Mouse (Mus musculus) G1E (cell line): ENCODE measurements around the gene Med7. TPM values are rescaled to one million over a fixed set of nuclear protein-coding genes. Genes with fewer than 3 reads are reported as not detected.

ENCODE experiments used
- ATAC-seq: 2 replicates; pipeline ENCODE4 v1.8.0; 2016; ENCODE audit warnings: mild to moderate bottlenecking; ENCODE audit not compliant: insufficient number of reproducible peaks, poor library complexity, low FRiP score, severe bottlenecking; ENCODE audit errors: extremely low read depth
- DNase-seq: peaks from one replicate; pipeline ENCODE4 v3.0.0; 2012; ENCODE audit warnings: low spot score
- H3K27me3 ChIP-seq: 2 replicates; pipeline ENCODE4 v1.6.1; 2012; ENCODE audit warnings: mild to moderate bottlenecking, low read length, inconsistent platforms; ENCODE audit not compliant: insufficient read depth
- H3K36me3 ChIP-seq: replicated peaks from 2 replicates; pipeline ENCODE3; 2012; ENCODE audit warnings: mild to moderate bottlenecking, inconsistent platforms
- H3K4me1 ChIP-seq: 2 replicates; pipeline ENCODE4 v1.6.1; 2012; ENCODE audit warnings: low read depth, low read length, inconsistent platforms, mixed read lengths; ENCODE audit not compliant: insufficient read depth
- H3K4me3 ChIP-seq: 2 replicates; pipeline ENCODE4 v1.5.1; 2012; ENCODE audit warnings: low read depth, mild to moderate bottlenecking, inconsistent platforms, low read length, moderate library complexity, mixed read lengths
- H3K9me3 ChIP-seq: replicated peaks from 2 replicates; pipeline ENCODE4 v1.6.1; 2012; ENCODE audit warnings: inconsistent platforms
- CTCF ChIP-seq: IDR thresholded peaks from 2 replicates; pipeline ENCODE4 v1.5.1; 2012; ENCODE audit warnings: low read depth, low read length, inconsistent platforms, mixed read lengths
- GATA1 ChIP-seq: IDR thresholded peaks from 2 replicates; pipeline ENCODE4 v1.6.1; 2012; ENCODE audit warnings: borderline replicate concordance, low read length, inconsistent platforms, mixed read lengths
- GATA2 ChIP-seq: IDR thresholded peaks from 2 replicates; pipeline ENCODE4 v1.6.1; 2012; ENCODE audit warnings: low read depth, low read length, inconsistent platforms, borderline replicate concordance
- POLR2AphosphoS5 ChIP-seq: IDR thresholded peaks from 2 replicates; pipeline ENCODE4 v1.6.1; 2012; ENCODE audit warnings: low read depth, low read length, inconsistent platforms; ENCODE audit not compliant: insufficient replicate concordance
- TAL1 ChIP-seq: conservative IDR thresholded peaks from 2 replicates; pipeline ENCODE4 v1.6.1; 2012; ENCODE audit warnings: low read depth, low read length, inconsistent platforms, mixed read lengths
- polyA plus RNA-seq: library from polyadenylated mRNA; stranded (reverse); fragments of >175 nt; gene quantifications from 2 replicates; pipeline ENCODE4 v1.2.3, GENCODE M21; 2012
- total RNA-seq, 2 experiments: library from RNA; stranded (forward) in 1 of 2; stranded (reverse) in 1 of 2; fragments of 200-1000 nt in 1 of 2; fragments of >200 nt in 1 of 2; fragmentation: Nextera tagmentation in 1 of 2; gene quantifications; 2 replicates each; pipeline ENCODE4 v1.2.3; 2014 to 2017

The Med7 gene
- total RNA-seq (2014; fragmentation: Nextera tagmentation), result 133 and 154 TPM in 2 replicates
- 77.8 and 103 TPM in 2 replicates for total RNA-seq (2017)
- polyA plus RNA-seq, result 275 and 326 TPM in 2 replicates

DNA sequence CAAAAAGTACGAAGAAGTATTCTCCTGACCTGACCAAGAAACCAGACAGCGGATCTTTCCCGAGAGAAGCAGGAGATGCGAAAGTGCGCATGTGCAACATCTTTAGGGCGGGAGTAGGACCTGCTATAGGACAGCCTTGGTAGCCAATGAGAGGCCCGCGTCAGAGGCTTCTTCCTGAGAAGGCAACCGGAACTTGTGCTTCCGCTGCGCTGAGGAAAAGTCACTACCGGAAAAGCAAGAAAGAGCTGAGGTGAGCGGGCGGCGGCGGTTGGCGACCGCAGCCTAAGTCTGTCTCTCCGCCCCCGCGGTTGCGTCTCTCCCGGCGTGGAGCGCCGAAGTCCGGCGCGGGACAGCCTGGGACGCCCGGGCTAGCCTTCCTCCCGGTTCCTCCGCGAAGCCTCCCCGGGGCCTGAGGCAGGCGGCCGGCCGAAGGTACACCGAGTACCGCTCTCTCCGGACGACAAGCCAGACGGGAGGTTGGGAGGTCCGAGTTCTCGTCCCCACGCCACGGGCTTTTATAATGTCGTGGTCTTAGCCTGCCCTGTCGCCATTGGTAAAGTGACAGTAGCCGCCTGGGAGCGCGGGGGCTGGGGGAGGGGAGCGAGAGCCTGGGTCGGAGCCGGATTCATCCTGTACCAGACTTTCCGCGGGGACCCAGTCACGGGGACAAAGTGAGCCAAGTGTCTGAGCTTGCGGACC, at the start of gene Med7:
TSS of gene Med7 (plus strand) at position 166 of the 699 bp plus-strand sequence.
- H3K4me1 ChIP-seq, result peaks cover 39% of the 10 kb centered on the region
- H3K36me3 ChIP-seq, result peaks cover 21% of the 10 kb centered on the region
- DNase-seq (peak; percentile 92), ATAC-seq (peak; percentile 81)
- TF ChIP-seq POLR2AphosphoS5 (no peak), GATA1 (no peak), TAL1 (no peak), GATA2 (no peak), CTCF (no peak)
- H3K4me3 ChIP-seq, result peak within 1 kb of the TSS; percentile 94
- H3K9me3 ChIP-seq, result no peaks in the 10 kb centered on the region
- H3K27me3 ChIP-seq, result no peaks in the 10 kb centered on the region

DNA sequence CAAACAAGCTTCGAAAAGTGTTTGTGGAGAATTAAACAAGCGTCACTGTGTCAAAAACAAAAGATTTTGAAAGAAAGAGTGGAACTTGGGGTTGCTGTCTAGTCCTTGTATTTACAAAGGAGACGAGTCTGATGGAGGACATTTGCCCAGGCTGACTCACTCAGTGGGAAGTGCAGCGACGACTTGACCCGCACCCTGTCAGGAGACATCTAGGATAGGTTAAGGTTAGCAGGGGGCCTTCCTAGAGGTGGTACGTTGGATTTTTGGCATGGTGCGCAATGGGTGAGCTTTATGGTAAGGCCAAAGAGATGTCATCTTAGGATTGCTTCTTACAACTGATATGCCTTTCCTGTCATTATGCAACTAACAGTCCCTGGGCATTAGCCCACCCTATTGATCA, 49.7 kb upstream of the Med7 start:
- DNase-seq (no peak), ATAC-seq (no peak)
- no peaks in the 10 kb centered on the region; the same call in none of the 2 replicates for H3K27me3 ChIP-seq
- no peaks in the 10 kb centered on the region for H3K4me1 ChIP-seq
- TF ChIP-seq POLR2AphosphoS5 (no peak), CTCF (no peak), GATA2 (no peak), TAL1 (no peak), GATA1 (no peak)
- H3K9me3 ChIP-seq, result no peaks in the 10 kb centered on the region
- no peaks in the 10 kb centered on the region for H3K36me3 ChIP-seq
- H3K4me3 ChIP-seq, result no peak overlapping the region

DNA sequence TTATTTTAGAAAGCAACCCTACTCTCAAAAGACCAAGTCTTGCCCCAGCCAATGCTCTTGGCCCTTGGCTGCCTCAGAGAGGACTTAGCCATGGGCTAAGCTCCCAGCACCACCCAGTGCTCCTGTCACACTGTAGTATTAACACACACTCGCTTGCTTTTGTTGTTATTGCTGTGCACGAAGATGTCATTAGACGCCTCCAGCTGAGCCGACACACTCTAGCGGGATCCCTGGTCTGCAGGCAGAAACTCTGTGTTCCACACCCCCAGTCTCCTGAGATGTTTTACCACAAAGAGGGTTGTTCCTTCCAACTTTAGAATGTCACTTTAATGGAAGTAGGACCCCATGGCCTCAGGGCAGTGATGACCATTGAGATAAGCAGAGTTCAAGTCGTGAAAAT, 48.3 kb upstream of the Med7 start:
- DNase-seq (no peak), ATAC-seq (no peak)
- no peak for TF ChIP-seq TAL1
- no peak for TF ChIP-seq POLR2AphosphoS5
- TF ChIP-seq GATA2, result no peak
- no peak for TF ChIP-seq CTCF
- TF ChIP-seq GATA1, result no peak
- H3K27me3 ChIP-seq, result no peaks in the 10 kb centered on the region; the same call in none of the 2 replicates
- H3K36me3 ChIP-seq, result no peaks in the 10 kb centered on the region
- H3K4me1 ChIP-seq, result no peaks in the 10 kb centered on the region
- no peaks in the 10 kb centered on the region for H3K9me3 ChIP-seq
- no peak overlapping the region for H3K4me3 ChIP-seq

DNA sequence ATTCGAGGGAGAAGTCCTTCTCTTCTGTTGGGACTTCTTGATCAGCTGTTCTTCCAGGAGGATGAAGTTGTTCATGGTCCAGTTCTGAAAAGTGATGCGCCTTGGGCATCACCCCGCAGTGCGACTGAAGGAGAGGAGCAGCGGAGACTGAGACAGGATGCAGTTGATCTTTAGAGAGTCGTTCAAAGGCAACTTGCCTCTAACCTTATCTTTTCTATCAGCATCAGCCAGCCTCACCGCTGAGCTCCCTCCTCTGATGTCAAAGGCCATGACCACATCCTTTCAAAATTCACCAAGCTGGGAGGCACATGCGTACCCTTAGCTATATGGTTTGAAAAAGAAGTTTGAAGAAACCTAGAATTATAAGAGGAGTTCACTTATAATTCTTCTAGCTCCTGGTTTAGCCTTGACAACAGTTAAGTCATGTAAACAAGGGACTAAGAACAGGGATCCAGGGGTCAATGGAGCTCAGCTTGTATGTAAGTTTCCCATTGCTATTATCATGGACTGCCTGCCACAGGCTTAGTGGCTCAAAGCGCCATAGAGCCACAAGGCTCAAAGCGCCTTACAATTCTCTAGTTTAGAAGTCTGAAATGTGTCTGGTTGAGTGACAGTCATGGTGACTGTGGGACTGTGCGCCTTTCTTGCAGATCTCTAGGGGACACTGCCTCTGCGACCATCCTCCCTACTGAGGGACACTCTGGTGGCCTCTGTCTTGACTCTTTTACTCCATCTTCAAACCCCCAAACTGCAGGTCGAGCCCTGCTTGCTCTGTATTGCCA, 47.2 kb upstream of the Med7 start, which contains the start of gene Itk:
TSS of gene Itk (minus strand) at position 180 of the 782 bp plus-strand sequence.
- Histone ChIP-seq H3K36me3 (no peaks in the 10 kb centered on the region), H3K9me3 (no peaks in the 10 kb centered on the region), H3K4me1 (no peaks in the 10 kb centered on the region), H3K4me3 (no peak within 1 kb of the TSS), H3K27me3 (no peaks in the 10 kb centered on the region; the same call in none of the 2 replicates)
- TF ChIP-seq CTCF, result no peak
- TF ChIP-seq GATA2, result no peak
- no peak for TF ChIP-seq POLR2AphosphoS5
- TF ChIP-seq GATA1, result no peak
- TF ChIP-seq TAL1, result no peak
- DNase-seq (no peak), ATAC-seq (no peak)

DNA sequence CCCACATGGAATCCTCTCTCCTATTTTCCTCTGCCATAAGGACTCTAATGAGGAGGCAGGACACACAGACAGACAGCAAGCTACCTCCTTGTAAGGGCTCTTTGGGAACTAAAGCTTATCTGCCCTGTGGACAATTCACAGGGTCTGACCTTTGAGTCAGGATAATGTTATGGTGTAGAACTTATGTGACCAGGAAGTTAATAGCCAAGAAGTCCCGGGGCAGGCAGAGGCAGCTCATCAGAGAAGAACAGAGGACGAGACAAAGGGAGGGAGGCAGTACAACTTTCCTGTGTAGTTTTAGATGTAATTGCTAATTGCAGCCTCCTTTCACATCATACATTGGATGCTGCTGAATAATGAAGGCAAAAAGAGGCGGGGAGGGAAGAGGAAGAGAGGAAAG, 46.1 kb upstream of the Med7 start:
- Histone ChIP-seq H3K9me3 (no peaks in the 10 kb centered on the region), H3K36me3 (no peaks in the 10 kb centered on the region), H3K4me1 (no peaks in the 10 kb centered on the region), H3K4me3 (no peak overlapping the region), H3K27me3 (no peaks in the 10 kb centered on the region; the same call in none of the 2 replicates)
- DNase-seq, result no peak
- no peak for ATAC-seq
- TF ChIP-seq CTCF, result no peak
- no peak for TF ChIP-seq POLR2AphosphoS5
- no peak for TF ChIP-seq GATA1
- TF ChIP-seq TAL1, result no peak
- TF ChIP-seq GATA2, result no peak

DNA sequence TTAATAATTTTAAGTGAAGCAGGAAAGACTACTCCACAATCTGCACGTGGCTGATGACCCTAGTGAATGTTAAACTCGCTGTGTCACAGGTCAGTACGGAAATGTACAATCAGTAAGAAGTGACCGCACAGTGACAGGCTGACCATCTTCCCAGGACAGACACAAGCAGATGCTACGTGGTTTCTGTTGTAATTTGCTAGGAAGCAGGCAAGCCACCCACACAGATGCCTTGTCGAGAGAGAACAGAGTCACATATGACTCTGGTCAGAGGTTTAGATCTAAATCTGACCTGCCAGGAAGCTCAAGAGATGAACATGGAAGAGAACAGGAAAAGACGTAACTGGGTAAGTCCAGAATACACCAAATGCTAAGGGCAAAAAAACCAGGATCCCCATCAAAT, 43.8 kb upstream of the Med7 start:
- Histone ChIP-seq H3K9me3 (no peaks in the 10 kb centered on the region), H3K27me3 (peaks cover 4% of the 10 kb centered on the region), H3K36me3 (no peaks in the 10 kb centered on the region), H3K4me1 (no peaks in the 10 kb centered on the region), H3K4me3 (no peak overlapping the region)
- DNase-seq (no peak), ATAC-seq (no peak)
- TF ChIP-seq POLR2AphosphoS5 (no peak), TAL1 (no peak), CTCF (no peak), GATA1 (no peak), GATA2 (no peak)
